Mouse (Mus musculus) liver, embryonic 14 days (tissue): ENCODE measurements around the gene Agtr1a. TPM values are rescaled to one million over a fixed set of nuclear protein-coding genes. Genes with fewer than 3 reads are reported as not detected.

Experiments used
- polyA plus RNA-seq: library from polyadenylated mRNA; depleted of rRNA; stranded (reverse); fragments of >200 nt; gene quantifications from 2 replicates; pipeline ENCODE4 v1.2.3, GENCODE M21; 2012; rRNA removed

Agtr1a gene
- 7.8 and 9.7 TPM in 2 replicates for polyA plus RNA-seq

DNA sequence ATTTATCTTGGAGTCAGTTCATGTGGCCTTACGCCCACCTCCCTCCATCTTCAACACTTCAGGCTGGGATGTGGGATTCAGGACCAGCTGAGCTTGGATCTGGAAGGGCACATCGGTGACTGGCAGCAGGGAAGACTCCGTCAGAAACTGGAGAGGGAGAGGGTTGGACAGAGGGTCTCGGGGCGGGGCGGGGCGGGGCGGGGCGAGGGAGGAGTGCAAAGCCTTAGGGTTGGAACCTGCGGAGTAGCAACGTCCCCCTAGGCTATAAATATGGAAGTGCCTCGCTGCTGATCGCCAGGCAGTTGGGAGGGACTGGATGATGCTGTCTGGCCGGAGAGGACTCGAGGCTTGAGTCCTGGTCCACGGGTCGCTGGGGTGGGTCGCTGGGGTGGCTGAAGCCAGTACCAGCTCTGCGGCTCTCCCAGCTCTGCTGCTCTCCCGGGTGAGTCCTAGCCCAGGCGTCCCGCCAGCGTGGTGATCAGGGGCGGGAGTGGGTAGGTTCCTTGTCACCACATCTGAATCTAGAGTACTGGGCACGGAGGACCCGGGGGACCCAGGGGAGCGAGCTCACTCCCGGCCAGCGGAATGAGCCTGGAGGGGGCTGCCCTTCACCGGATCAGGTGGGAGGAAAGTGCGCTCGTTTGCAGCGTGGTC is at the start of gene Agtr1a:
Gene Agtr1a, plus strand, starts transcription at position 294 of the 654 bp plus-strand sequence.

Other genes starting within 250 kb of the Agtr1a start
- 0.54 and 0.59 TPM in 2 replicates for gene Mboat1, start 200.0 kb upstream of the Agtr1a start, polyA plus RNA-seq
- gene Uqcrfs1, start 208.9 kb downstream of the Agtr1a start, polyA plus RNA-seq = 83.1 and 101 TPM in 2 replicates